Mouse (Mus musculus) lung, embryonic 16.5 days (tissue): ENCODE measurements around the gene Aqp11. TPM values are rescaled to one million over a fixed set of nuclear protein-coding genes. Genes with fewer than 3 reads are reported as not detected.

ENCODE experiments used
- ATAC-seq: fragments of 200-750 bp; cut with Nextera tagmentation; 2 replicates; pipeline ENCODE4 v1.8.0; 2017; ENCODE audit warnings: low read depth, mild to moderate bottlenecking, moderate library complexity
- H3K27ac ChIP-seq: fragments of 300-500 bp; sonication (generic); 2 replicates; pipeline ENCODE4 v1.5.1; 2014; ENCODE audit warnings: mild to moderate bottlenecking, control low read depth, low read length
- H3K27me3 ChIP-seq: fragments of 300-500 bp; sonication (generic); 2 replicates; pipeline ENCODE4 v1.6.1; 2014; ENCODE audit warnings: low read depth, low read length, mixed read lengths; ENCODE audit not compliant: control insufficient read depth, insufficient read depth
- H3K36me3 ChIP-seq: fragments of 300-500 bp; sonication (generic); 2 replicates; pipeline ENCODE4 v1.6.1; 2014; ENCODE audit warnings: low read length; ENCODE audit not compliant: control insufficient read depth, insufficient read depth
- H3K4me1 ChIP-seq: fragments of 300-500 bp; sonication (generic); replicated peaks from 2 replicates; pipeline ENCODE4 v1.6.1; 2014; ENCODE audit warnings: low read length, mixed read lengths; ENCODE audit not compliant: control insufficient read depth, insufficient read depth
- H3K4me2 ChIP-seq: fragments of 300-500 bp; sonication (generic); 2 replicates; pipeline ENCODE4 v1.6.1; 2014; ENCODE audit warnings: low read depth, low read length, control low read depth
- H3K4me3 ChIP-seq: fragments of 300-500 bp; sonication (generic); 2 replicates; pipeline ENCODE4 v1.5.1; 2014; ENCODE audit warnings: mild to moderate bottlenecking, low read length, control low read depth
- H3K9ac ChIP-seq: fragments of 300-500 bp; sonication (generic); 2 replicates; pipeline ENCODE4 v1.6.1; 2014; ENCODE audit warnings: low read length, control low read depth
- H3K9me3 ChIP-seq: fragments of 300-500 bp; sonication (generic); 2 replicates; pipeline ENCODE4 v1.6.1; 2016; ENCODE audit warnings: low read length; ENCODE audit not compliant: control insufficient read depth
- WGBS: fragments of 180-500 bp; shearing (Covaris S2); extraction: QIAGEN DNeasy Blood & Tissue Kit; methylation state at CpG from one replicate; pipeline ENCODE4 v1.1.7; 2014; 5-methylcytosine and 5-hydroxymethylcytosine counted together
- polyA plus RNA-seq: library from polyadenylated mRNA; unstranded; fragments of >200 nt; fragmentation: Nextera tagmentation; extraction: Ambion mirVana; gene quantifications from 2 replicates; pipeline ENCODE4 v1.2.1, GENCODE M21; 2015

Aqp11 gene
- polyA plus RNA-seq, 1 experiment from 2014 or later: 4.8 TPM

- WGBS: 54% methylated on average over 10 of the region's 10 CpGs
- H3K4me1 ChIP-seq: peaks cover 9% of the 10 kb centered on the region; the same call in 1 of the 2 replicates
- no peaks in the 10 kb centered on the region for H3K27me3 ChIP-seq
- H3K4me3 ChIP-seq: peak overlapping the region; percentile 37
- no peaks in the 10 kb centered on the region for H3K9me3 ChIP-seq
- H3K4me2 ChIP-seq: peak overlapping the region; percentile 53
- ATAC-seq: peak; percentile 55
- H3K27ac ChIP-seq: peak overlapping the region; percentile 70
- H3K9ac ChIP-seq: peak overlapping the region; percentile 53
- no peaks in the 10 kb centered on the region for H3K36me3 ChIP-seq
Measured at GRCm38 (mm10) chr7:97748527-97749206, 10.6 kb upstream of the Aqp11 start.

- ATAC-seq: peak; percentile 85
- Histone ChIP-seq H3K4me1 (peaks cover 9% of the 10 kb centered on the region; the same call in 1 of the 2 replicates), H3K9me3 (no peaks in the 10 kb centered on the region), H3K4me2 (peak overlapping the region; percentile 53), H3K9ac (peak overlapping the region; percentile 53), H3K36me3 (no peaks in the 10 kb centered on the region), H3K27ac (no peak overlapping the region), H3K4me3 (peak overlapping the region; percentile 28), H3K27me3 (no peaks in the 10 kb centered on the region)
- 26% methylated on average over 28 of the region's 28 CpGs for WGBS
Measured at GRCm38 (mm10) chr7:97747787-97748497, 9.9 kb upstream of the Aqp11 start.

GRCm38 (mm10) chr7:97747176-97747707 is 9.2 kb upstream of the Aqp11 start:
- 59% methylated on average over 4 of the region's 4 CpGs for WGBS
- Histone ChIP-seq H3K27me3 (no peaks in the 10 kb centered on the region), H3K4me3 (no peak overlapping the region), H3K9ac (no peak overlapping the region), H3K27ac (no peak overlapping the region), H3K36me3 (no peaks in the 10 kb centered on the region), H3K9me3 (no peaks in the 10 kb centered on the region), H3K4me2 (no peak overlapping the region), H3K4me1 (peaks cover 9% of the 10 kb centered on the region; the same call in 1 of the 2 replicates)
- ATAC-seq: no peak

- Histone ChIP-seq H3K4me1 (peaks cover 12% of the 10 kb centered on the region; the same call in 1 of the 2 replicates), H3K27ac (no peak overlapping the region), H3K36me3 (no peaks in the 10 kb centered on the region), H3K27me3 (no peaks in the 10 kb centered on the region), H3K4me3 (no peak overlapping the region), H3K9me3 (no peaks in the 10 kb centered on the region), H3K4me2 (no peak overlapping the region), H3K9ac (no peak overlapping the region)
- no peak for ATAC-seq
- 12% methylated on average over 3 of the region's 3 CpGs for WGBS
Measured at GRCm38 (mm10) chr7:97745299-97745698, 7.2 kb upstream of the Aqp11 start.

GRCm38 (mm10) chr7:97741756-97742291 is 3.7 kb upstream of the Aqp11 start:
- WGBS: 26% methylated on average over 1 of the region's 1 CpGs
- H3K4me2 ChIP-seq: no peak overlapping the region
- peaks cover 10% of the 10 kb centered on the region for H3K4me1 ChIP-seq
- H3K4me3 ChIP-seq: no peak overlapping the region
- H3K9me3 ChIP-seq: no peaks in the 10 kb centered on the region
- H3K9ac ChIP-seq: no peak overlapping the region
- H3K27me3 ChIP-seq: no peaks in the 10 kb centered on the region
- H3K27ac ChIP-seq: no peak overlapping the region
- H3K36me3 ChIP-seq: no peaks in the 10 kb centered on the region
- ATAC-seq: no peak

- no peak overlapping the region for H3K27ac ChIP-seq
- peak; percentile 32 for ATAC-seq
- no peaks in the 10 kb centered on the region for H3K27me3 ChIP-seq
- no peak overlapping the region for H3K9ac ChIP-seq
- peaks cover 11% of the 10 kb centered on the region for H3K4me1 ChIP-seq
- H3K4me3 ChIP-seq: no peak overlapping the region
- 47% methylated on average over 10 of the region's 10 CpGs for WGBS
- H3K36me3 ChIP-seq: no peaks in the 10 kb centered on the region
- no peak overlapping the region for H3K4me2 ChIP-seq
- no peaks in the 10 kb centered on the region for H3K9me3 ChIP-seq
Measured at GRCm38 (mm10) chr7:97740948-97741347, 2.9 kb upstream of the Aqp11 start.

- Histone ChIP-seq H3K27me3 (no peaks in the 10 kb centered on the region), H3K4me1 (peaks cover 11% of the 10 kb centered on the region), H3K4me2 (peak overlapping the region; percentile 86), H3K27ac (no peak overlapping the region), H3K9me3 (no peaks in the 10 kb centered on the region), H3K9ac (peak overlapping the region; percentile 71), H3K36me3 (no peaks in the 10 kb centered on the region), H3K4me3 (peak overlapping the region; percentile 53)
- 6% methylated on average over 12 of the region's 12 CpGs for WGBS
- ATAC-seq: peak; percentile 5
Measured at GRCm38 (mm10) chr7:97737256-97737637, 842 bp downstream of the Aqp11 start.

- H3K27me3 ChIP-seq: no peaks in the 10 kb centered on the region
Measured at GRCm38 (mm10) chr7:97735886-97736420, 2.1 kb downstream of the Aqp11 start.

GRCm38 (mm10) chr7:97735021-97735420 is 3.1 kb downstream of the Aqp11 start:
- Histone ChIP-seq H3K27ac (no peak overlapping the region), H3K36me3 (no peaks in the 10 kb centered on the region), H3K27me3 (no peaks in the 10 kb centered on the region), H3K4me3 (no peak overlapping the region), H3K4me2 (no peak overlapping the region; the same call in 1 of the 2 replicates), H3K9me3 (no peaks in the 10 kb centered on the region), H3K9ac (no peak overlapping the region), H3K4me1 (peaks cover 8% of the 10 kb centered on the region)
- 70% methylated on average over 8 of the region's 8 CpGs for WGBS
- no peak for ATAC-seq

More at GRCm38 (mm10) chr7:97735886-97736420, 2.1 kb downstream of the Aqp11 start:
- Histone ChIP-seq H3K36me3 (no peaks in the 10 kb centered on the region), H3K4me1 (peaks cover 10% of the 10 kb centered on the region), H3K4me2 (no peak overlapping the region), H3K9ac (no peak overlapping the region), H3K9me3 (no peaks in the 10 kb centered on the region), H3K27ac (no peak overlapping the region), H3K4me3 (no peak overlapping the region)
- WGBS: 38% methylated on average over 4 of the region's 4 CpGs
- no peak for ATAC-seq
